Mouse (Mus musculus) erythroid progenitor cell, adult 5-6 weeks (primary cell): ENCODE results near the gene Olfr1444. TPM values are rescaled to one million over a fixed set of nuclear protein-coding genes. Genes with fewer than 3 reads are reported as not detected.
A peak's percentile ranks its signal among the peaks of the same experiment; 100 is the strongest.

Experiments
- ATAC-seq: replicated peaks from 2 replicates; pipeline ENCODE4 v1.8.0; 2016; ENCODE audit warnings: moderate number of reproducible peaks, mild to moderate bottlenecking, moderate TSS enrichment, inconsistent platforms; ENCODE audit not compliant: poor library complexity, low FRiP score, severe bottlenecking
- total RNA-seq, 2 experiments: library from RNA; stranded (forward) in 1 of 2; stranded (reverse) in 1 of 2; fragments of 150-400 nt in 1 of 2; fragments of 186-747, 209-891 nt in 1 of 2; gene quantifications; 2 replicates each; pipeline versions ENCODE4 v1.2.3 to v1.2.4; 2015 to 2017; ENCODE audit warnings: low replicate concordance in 2 of 2

The Olfr1444 gene
- total RNA-seq (2015; ENCODE audit: low replicate concordance) (not detected in 2 replicates), total RNA-seq (2017; ENCODE audit: low replicate concordance) (not detected in 2 replicates)

DNA sequence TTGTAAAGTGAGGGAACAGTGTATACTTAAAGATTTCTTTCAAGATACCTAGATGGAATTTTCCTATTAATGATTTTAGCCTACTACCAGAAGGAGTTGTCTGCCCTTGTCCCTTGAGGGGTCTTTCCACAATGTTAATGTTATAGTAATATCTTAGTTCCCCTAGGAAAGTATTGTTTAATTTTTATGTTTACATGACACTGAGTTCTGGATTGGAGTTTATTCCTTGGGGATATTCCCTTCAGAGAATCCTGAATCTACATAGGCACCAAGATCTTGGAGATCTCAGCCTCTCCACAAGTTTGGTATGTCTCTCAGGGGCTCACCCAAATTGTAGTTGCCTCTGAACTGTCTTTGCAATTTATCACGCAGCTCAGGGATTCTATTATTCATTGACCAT is at the start of gene Olfr1444:
Olfr1444 (plus strand) TSS at position 301 of the 400 bp plus-strand sequence.
- ATAC-seq = no peak

DNA sequence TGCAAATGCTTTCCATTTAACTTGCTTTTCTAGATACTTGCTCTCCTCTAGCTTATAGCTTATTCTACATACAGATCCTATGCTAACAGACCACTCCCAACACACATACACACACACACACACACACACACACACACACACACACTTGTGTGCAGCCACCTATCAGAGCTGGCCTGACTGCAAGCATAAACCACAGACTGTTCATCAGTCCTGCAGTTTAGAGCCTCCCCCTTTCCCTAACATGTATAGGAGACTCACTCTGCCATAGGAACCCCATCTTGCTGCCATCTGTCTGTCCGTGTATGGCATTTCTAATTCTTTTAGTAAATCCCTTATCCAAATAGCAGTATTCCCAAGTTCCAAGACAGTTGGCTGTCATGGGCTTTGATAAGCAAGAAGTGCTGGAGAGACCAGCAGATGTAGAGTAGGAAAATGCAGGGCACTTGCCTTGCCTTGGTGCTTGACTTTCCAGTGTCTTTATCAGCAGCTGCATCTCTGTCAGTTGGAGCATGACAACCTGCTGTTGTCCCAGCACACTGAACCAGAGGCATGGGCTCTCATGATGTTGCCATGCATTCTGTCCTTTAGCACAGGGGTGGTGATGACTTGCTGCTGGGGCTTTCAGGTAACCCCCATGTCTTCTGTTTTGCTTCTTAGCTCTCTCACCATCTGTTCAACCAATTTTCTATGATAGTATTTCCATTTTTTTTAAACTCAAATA is 44.3 kb upstream of the Olfr1444 start:
- ATAC-seq = no peak

DNA sequence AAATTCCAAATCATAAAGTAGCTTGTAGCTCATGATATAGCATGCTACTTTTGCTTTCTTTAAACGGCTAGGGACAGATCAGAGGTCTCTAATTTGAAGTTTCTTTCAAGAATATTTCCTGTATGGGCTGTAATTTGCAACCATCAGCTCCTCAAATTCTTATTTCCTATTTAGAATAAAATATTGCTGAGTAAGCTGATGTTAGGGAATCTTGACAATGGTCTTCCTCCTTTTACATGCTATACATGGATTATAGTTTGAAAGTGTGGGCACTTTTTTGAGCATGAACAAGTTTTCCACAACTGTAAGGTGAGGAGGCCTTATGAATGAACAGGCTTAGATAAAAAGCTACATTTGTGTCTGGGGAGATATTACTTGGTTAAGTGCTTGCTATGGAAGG is 43.2 kb upstream of the Olfr1444 start:
- ATAC-seq = no peak

DNA sequence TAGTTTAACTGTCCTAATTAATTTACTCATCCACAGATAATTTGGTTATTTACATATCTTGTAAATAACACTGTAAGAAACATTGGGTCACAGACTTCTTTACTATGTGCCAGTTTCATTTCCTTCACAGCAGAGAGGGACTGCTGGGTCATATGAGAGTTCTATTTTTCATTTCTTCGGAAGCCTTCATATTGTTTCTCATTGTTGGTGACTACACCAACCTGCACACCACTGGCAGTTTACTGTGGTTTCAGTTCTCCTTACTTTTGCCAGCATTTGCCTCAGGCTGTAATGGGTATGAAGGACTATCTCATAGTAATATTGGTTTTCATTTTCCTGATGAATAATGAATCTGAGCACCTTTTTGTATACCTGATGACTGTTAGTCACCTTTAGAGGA is 38.6 kb upstream of the Olfr1444 start:
- ATAC-seq = no peak

DNA sequence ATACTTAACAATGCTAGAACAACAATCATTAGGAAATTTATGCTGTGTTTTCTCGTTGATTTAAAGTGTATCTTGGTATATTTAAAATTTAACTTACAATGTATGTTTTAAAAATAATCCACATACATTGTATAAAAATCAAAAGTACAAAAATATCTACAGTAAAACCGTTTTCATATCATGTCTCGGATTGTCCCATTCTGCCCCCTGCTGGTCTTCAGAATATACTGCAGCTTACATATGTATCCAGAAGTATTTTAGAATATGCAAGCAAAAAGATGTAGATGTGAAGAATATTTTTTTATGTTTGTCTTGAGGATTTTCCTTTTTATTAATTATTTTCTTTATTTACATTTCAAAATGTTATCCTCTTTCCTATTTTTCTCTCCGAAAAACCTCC is 36.7 kb upstream of the Olfr1444 start:
- ATAC-seq = peak; percentile 73; the same call in 1 of the 2 replicates

DNA sequence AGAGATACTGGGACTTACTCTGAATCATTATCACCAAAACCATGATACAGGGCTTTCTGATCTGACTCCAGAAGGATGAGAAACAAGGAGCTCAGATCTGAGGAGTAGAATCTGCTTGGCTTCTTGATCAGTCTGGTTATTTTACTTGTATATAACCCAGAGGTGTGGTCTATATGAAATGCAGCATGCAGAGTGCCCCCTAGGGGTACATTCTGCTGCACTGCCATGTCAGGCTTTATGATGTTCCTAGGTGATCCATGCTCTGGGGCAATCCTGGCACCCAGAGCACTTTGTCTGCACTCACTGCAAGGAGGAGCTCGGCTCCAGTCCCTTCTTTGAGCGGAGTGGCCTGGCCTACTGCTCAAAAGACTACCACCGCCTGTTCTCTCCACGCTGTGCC is 32.5 kb upstream of the Olfr1444 start:
- ATAC-seq = no peak

DNA sequence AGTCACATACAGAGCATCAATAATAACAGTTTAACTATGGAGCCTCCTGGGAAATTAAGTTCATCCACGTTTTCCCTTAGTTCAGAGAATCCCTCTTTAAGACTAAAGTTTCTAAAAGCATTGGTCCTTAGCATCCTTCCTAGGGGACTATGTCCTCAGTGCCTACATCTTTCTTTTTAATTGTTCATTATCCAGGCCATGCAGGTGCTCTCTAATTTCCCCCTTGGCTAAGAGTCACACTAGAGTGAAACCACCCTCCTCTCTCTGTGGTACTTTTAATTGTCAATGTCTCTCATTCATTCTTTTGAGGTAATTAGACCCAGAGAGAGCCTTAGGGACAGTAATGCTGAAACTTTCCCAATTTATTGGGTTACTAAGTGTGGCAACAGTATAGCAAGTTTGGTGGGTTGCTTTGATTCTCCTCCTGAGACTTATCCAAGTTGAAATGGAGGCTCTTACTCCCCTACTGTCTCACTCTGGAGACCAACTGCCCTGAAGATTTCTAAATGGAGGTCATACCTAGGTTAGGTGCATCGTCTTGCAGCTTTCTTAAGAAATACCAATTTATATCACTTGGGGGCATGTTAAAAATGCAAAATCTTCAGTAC is 26.2 kb upstream of the Olfr1444 start:
- no peak for ATAC-seq

DNA sequence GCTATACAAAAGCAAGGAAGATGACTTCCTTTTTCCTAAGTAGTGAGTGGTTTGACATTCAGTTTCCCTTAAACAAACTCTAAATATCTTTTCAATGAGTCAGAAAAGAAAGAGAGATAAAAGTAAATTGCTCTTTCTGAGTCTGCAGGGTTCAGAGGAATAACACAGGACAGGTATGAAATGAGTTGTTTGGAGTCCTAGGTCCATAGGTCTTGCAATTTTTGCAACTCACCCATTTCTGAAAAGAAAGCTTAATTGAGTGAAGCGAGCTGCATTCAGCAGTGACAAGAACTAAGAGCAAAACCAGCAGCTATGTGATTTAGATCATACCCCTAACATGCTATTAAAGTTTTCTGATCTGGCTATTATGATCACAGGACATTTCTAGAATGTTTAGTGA is 25.5 kb upstream of the Olfr1444 start:
- ATAC-seq = no peak

DNA sequence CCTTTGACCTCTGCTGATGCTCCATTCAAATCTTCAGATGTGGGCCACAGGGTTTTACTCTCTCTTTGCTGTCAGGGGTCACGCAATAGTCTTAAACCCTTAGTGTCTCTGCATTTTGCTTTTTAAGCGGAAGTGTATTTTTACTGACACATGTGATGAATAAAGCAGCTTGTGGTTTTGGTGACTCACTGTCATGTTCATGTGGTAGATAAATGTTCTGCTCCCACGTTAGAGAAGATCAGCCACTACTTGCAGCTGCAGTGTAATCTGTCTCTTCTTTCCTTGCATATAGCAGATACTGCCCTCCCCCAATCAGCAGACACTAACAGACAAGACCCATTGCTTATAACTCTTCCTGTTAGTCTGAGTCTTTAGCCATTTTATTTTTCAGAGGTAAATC is 23.5 kb upstream of the Olfr1444 start:
- ATAC-seq = no peak

DNA sequence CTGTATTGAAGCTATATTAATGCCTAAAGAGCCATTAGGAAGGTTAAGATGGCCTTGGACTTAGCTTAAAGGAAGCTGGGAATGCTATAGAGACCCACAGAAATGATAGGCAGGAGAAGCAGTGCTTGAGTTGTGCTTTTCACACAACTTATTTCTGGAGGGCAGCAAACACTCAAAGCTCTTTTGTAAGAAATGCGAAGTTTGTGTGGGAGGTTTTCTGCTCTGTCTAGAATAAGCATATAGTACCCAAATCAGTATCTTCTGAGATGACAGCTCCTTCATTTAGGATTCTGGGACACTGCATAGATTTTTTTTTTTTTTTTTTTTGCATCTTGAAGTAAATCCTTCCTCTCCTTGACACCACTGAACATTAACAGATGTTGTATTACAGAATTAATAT is 18.6 kb upstream of the Olfr1444 start:
- no peak for ATAC-seq

DNA sequence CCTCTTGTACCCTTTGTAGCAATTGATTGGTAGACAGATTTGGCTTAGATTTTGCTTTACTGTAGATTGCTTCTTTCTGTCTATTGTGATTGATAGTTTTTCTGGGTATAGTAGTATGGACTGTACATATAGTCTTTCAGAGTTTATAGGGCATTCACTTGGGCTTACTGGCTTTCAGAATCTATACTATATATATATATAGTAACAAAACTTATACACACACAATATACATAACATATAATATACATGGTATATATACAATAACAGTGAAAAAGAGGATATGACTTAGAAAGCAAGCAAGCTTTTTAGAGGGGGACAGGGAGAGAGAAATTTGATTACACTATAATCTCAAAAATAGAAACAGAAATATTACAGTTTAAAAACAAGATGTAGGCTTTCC is 10.7 kb upstream of the Olfr1444 start, which contains the start of gene Gm5244:
Gm5244 (plus strand) TSS at position 301 of the 400 bp plus-strand sequence.
- ATAC-seq = no peak

DNA sequence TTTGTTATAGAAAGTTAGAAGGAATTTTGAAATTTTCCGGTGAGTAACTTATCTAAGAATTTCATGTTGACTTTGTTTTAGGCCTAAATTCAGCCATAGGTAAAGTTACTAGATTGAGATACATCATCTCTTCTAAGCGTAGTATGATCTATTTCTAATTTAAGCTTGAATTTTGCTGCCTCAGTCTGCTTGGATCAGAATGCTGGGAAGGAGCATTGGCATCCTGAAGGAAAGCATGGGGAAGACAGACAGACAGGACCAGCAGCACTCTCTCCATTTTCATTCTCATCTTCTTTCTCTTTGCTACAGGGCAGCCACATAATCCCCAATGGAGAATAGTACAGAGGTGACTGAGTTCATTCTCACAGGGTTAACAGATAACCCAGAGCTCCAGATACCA is 26.5 kb downstream of the Olfr1444 start, which contains the start of gene Olfr1445:
Olfr1445 (plus strand) TSS at position 301 of the 400 bp plus-strand sequence.
- no peak for ATAC-seq

DNA sequence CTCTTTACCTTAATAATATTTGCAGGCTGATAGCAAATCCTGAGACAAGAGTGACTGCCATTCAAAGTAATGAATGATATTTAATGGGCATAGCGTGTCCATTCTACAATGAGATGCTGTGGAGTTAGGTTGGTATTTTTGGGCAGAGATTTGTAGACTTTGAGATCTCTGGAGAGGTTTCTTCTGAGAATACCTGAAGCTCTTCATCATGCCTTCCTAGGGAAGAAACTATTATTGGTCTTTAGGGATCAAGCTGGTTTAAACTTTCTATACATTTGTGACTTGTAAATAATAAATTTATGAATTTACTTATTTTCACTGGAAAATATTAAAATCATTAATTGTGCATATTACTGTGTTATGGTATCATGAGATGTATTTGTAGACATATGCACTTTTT is 36.3 kb downstream of the Olfr1444 start, which contains the start of gene Olfr1446:
Olfr1446 (minus strand) TSS at position 101 of the 400 bp plus-strand sequence.
- no peak for ATAC-seq

DNA sequence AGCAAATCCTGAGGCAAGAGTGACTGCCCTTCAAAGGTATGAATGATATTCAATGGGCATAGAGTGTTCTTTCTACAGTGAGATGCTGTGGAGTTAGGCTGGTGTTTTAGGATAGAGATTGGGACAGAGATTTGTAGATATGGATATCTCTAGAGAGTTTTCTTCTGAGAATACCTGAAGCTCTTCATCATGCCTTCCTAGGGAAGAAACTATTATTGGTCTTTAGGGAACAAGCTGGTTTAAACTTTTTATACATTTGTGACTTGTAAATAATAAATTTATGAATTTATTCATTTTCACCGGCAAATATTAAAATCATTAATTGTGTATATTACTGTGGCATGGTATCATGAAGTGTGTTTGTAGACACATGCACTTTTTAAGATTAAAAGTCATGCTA is 46.6 kb downstream of the Olfr1444 start, which contains the start of gene Olfr1447:
Olfr1447 (minus strand) TSS at position 101 of the 400 bp plus-strand sequence.
- no peak for ATAC-seq

Other genes with a start within 250 kb of the Olfr1444 start
- gene Glyat, start 224.0 kb upstream of the Olfr1444 start, total RNA-seq (2015; ENCODE audit: low replicate concordance) = not detected in 2 replicates
- gene Glyat, start 224.0 kb upstream of the Olfr1444 start, total RNA-seq (2017; ENCODE audit: low replicate concordance) = 5.3 TPM in 1 of 2 replicates, not detected in the other
- gene Olfr1442, start 186.8 kb upstream of the Olfr1444 start, total RNA-seq (2015; ENCODE audit: low replicate concordance) = not detected in 2 replicates
- 0.23 TPM in 1 of 2 replicates, not detected in the other for gene Olfr1442, start 186.8 kb upstream of the Olfr1444 start, total RNA-seq (2017; ENCODE audit: low replicate concordance)
- gene Olfr1443, start 179.2 kb upstream of the Olfr1444 start, total RNA-seq (2015; ENCODE audit: low replicate concordance) = not detected in 2 replicates
- not detected in 2 replicates for gene Olfr1443, start 179.2 kb upstream of the Olfr1444 start, total RNA-seq (2017; ENCODE audit: low replicate concordance)
- gene Keg1, start 161.5 kb upstream of the Olfr1444 start, total RNA-seq (2015; ENCODE audit: low replicate concordance) = not detected in 2 replicates
- gene Keg1, start 161.5 kb upstream of the Olfr1444 start, total RNA-seq (2017; ENCODE audit: low replicate concordance) = not detected in 2 replicates
- 6.7 and 20.2 TPM in 2 replicates for gene Cntf, start 91.7 kb upstream of the Olfr1444 start, total RNA-seq (2015; ENCODE audit: low replicate concordance)
- 3.6 and 5.0 TPM in 2 replicates for gene Cntf, start 91.7 kb upstream of the Olfr1444 start, total RNA-seq (2017; ENCODE audit: low replicate concordance)
- 101 and 140 TPM in 2 replicates for gene Zfp91, start 61.2 kb upstream of the Olfr1444 start, total RNA-seq (2015; ENCODE audit: low replicate concordance)
- 140 and 154 TPM in 2 replicates for gene Zfp91, start 61.2 kb upstream of the Olfr1444 start, total RNA-seq (2017; ENCODE audit: low replicate concordance)
- gene Lpxn, start 61.1 kb upstream of the Olfr1444 start, total RNA-seq (2015; ENCODE audit: low replicate concordance) = 0.84 and 2.9 TPM in 2 replicates
- gene Lpxn, start 61.1 kb upstream of the Olfr1444 start, total RNA-seq (2017; ENCODE audit: low replicate concordance) = 1.3 and 3.2 TPM in 2 replicates
- gene Gm5244, start 10.6 kb upstream of the Olfr1444 start, total RNA-seq (2015; ENCODE audit: low replicate concordance) = not detected in 2 replicates
- gene Gm5244, start 10.6 kb upstream of the Olfr1444 start, total RNA-seq (2017; ENCODE audit: low replicate concordance) = not detected in 2 replicates
- gene Olfr1445, start 26.6 kb downstream of the Olfr1444 start, total RNA-seq (2015; ENCODE audit: low replicate concordance) = not detected in 2 replicates
- not detected in 2 replicates for gene Olfr1445, start 26.6 kb downstream of the Olfr1444 start, total RNA-seq (2017; ENCODE audit: low replicate concordance)
- not detected in 2 replicates for gene Olfr1446, start 36.2 kb downstream of the Olfr1444 start, total RNA-seq (2015; ENCODE audit: low replicate concordance)
- not detected in 2 replicates for gene Olfr1446, start 36.2 kb downstream of the Olfr1444 start, total RNA-seq (2017; ENCODE audit: low replicate concordance)
- not detected in 2 replicates for gene Olfr1447, start 46.5 kb downstream of the Olfr1444 start, total RNA-seq (2015; ENCODE audit: low replicate concordance)
- gene Olfr1447, start 46.5 kb downstream of the Olfr1444 start, total RNA-seq (2017; ENCODE audit: low replicate concordance) = not detected in 2 replicates
- gene Olfr1448, start 67.1 kb downstream of the Olfr1444 start, total RNA-seq (2015; ENCODE audit: low replicate concordance) = not detected in 2 replicates
- gene Olfr1448, start 67.1 kb downstream of the Olfr1444 start, total RNA-seq (2017; ENCODE audit: low replicate concordance) = not detected in 2 replicates
- gene Olfr1449, start 73.6 kb downstream of the Olfr1444 start, total RNA-seq (2015; ENCODE audit: low replicate concordance) = not detected in 2 replicates
- not detected in 2 replicates for gene Olfr1449, start 73.6 kb downstream of the Olfr1444 start, total RNA-seq (2017; ENCODE audit: low replicate concordance)
- gene Olfr1450, start 93.0 kb downstream of the Olfr1444 start, total RNA-seq (2015; ENCODE audit: low replicate concordance) = not detected in 2 replicates
- not detected in 2 replicates for gene Olfr1450, start 93.0 kb downstream of the Olfr1444 start, total RNA-seq (2017; ENCODE audit: low replicate concordance)
- gene Olfr1451, start 137.7 kb downstream of the Olfr1444 start, total RNA-seq (2015; ENCODE audit: low replicate concordance) = not detected in 2 replicates
- gene Olfr1451, start 137.7 kb downstream of the Olfr1444 start, total RNA-seq (2017; ENCODE audit: low replicate concordance) = not detected in 2 replicates
- not detected in 2 replicates for gene Olfr1453, start 171.0 kb downstream of the Olfr1444 start, total RNA-seq (2015; ENCODE audit: low replicate concordance)
- gene Olfr1453, start 171.0 kb downstream of the Olfr1444 start, total RNA-seq (2017; ENCODE audit: low replicate concordance) = not detected in 2 replicates
- not detected in 2 replicates for gene Olfr1454, start 203.3 kb downstream of the Olfr1444 start, total RNA-seq (2015; ENCODE audit: low replicate concordance)
- not detected in 2 replicates for gene Olfr1454, start 203.3 kb downstream of the Olfr1444 start, total RNA-seq (2017; ENCODE audit: low replicate concordance)
- not detected in 2 replicates for gene Olfr1457, start 240.6 kb downstream of the Olfr1444 start, total RNA-seq (2015; ENCODE audit: low replicate concordance)
- not detected in 2 replicates for gene Olfr1457, start 240.6 kb downstream of the Olfr1444 start, total RNA-seq (2017; ENCODE audit: low replicate concordance)
- gene Olfr1458, start 249.5 kb downstream of the Olfr1444 start, total RNA-seq (2015; ENCODE audit: low replicate concordance) = not detected in 2 replicates
- gene Olfr1458, start 249.5 kb downstream of the Olfr1444 start, total RNA-seq (2017; ENCODE audit: low replicate concordance) = not detected in 2 replicates